Mouse (Mus musculus): ENCODE data around the gene Camsap2.

Camsap2 gene

GRCm38 (mm10) chr1:136344768-136345453 lies 993 bp downstream of the Camsap2 start:
- ATAC-seq (ENCODE audit: insufficient number of reproducible peaks, low FRiP score, low TSS enrichment) = no peak

- no peak for ATAC-seq (ENCODE audit: insufficient number of reproducible peaks, low FRiP score, low TSS enrichment)
Measured at GRCm38 (mm10) chr1:136344281-136344680, 1.6 kb downstream of the Camsap2 start.

GRCm38 (mm10) chr1:136343727-136344126 lies 2.2 kb downstream of the Camsap2 start:
- no peak for ATAC-seq (ENCODE audit: insufficient number of reproducible peaks, low FRiP score, low TSS enrichment)

GRCm38 (mm10) chr1:136340541-136340940 lies 5.4 kb downstream of the Camsap2 start:
- no peak for ATAC-seq (ENCODE audit: insufficient number of reproducible peaks, low FRiP score, low TSS enrichment)

GRCm38 (mm10) chr1:136334743-136335142 lies 11.2 kb downstream of the Camsap2 start:
- no peak for ATAC-seq (ENCODE audit: insufficient number of reproducible peaks, low FRiP score, low TSS enrichment)

- ATAC-seq (ENCODE audit: insufficient number of reproducible peaks, low FRiP score, low TSS enrichment) = no peak
Measured at GRCm38 (mm10) chr1:136333512-136333911, 12.4 kb downstream of the Camsap2 start.

GRCm38 (mm10) chr1:136333071-136333470 lies 12.8 kb downstream of the Camsap2 start:
- ATAC-seq (ENCODE audit: insufficient number of reproducible peaks, low FRiP score, low TSS enrichment) = no peak

- peak; percentile 99 for ATAC-seq (ENCODE audit: insufficient number of reproducible peaks, low FRiP score, low TSS enrichment)
Measured at GRCm38 (mm10) chr1:136331836-136332235, 14.1 kb downstream of the Camsap2 start.

- no peak for ATAC-seq (ENCODE audit: insufficient number of reproducible peaks, low FRiP score, low TSS enrichment)
Measured at GRCm38 (mm10) chr1:136329426-136329825, 16.5 kb downstream of the Camsap2 start.

- ATAC-seq (ENCODE audit: insufficient number of reproducible peaks, low FRiP score, low TSS enrichment) = no peak
Measured at GRCm38 (mm10) chr1:136328640-136329039, 17.3 kb downstream of the Camsap2 start.

GRCm38 (mm10) chr1:136327638-136328037 lies 18.3 kb downstream of the Camsap2 start:
- no peak for ATAC-seq (ENCODE audit: insufficient number of reproducible peaks, low FRiP score, low TSS enrichment)

- peak; percentile 84 for ATAC-seq (ENCODE audit: insufficient number of reproducible peaks, low FRiP score, low TSS enrichment)
Measured at GRCm38 (mm10) chr1:136325933-136326332, 20.0 kb downstream of the Camsap2 start.

GRCm38 (mm10) chr1:136322331-136322730 lies 23.6 kb downstream of the Camsap2 start:
- ATAC-seq (ENCODE audit: insufficient number of reproducible peaks, low FRiP score, low TSS enrichment) = no peak

- ATAC-seq (ENCODE audit: insufficient number of reproducible peaks, low FRiP score, low TSS enrichment) = no peak
Measured at GRCm38 (mm10) chr1:136316317-136316716, 29.6 kb downstream of the Camsap2 start.

- ATAC-seq (ENCODE audit: insufficient number of reproducible peaks, low FRiP score, low TSS enrichment) = no peak
Measured at GRCm38 (mm10) chr1:136309193-136309592, 36.7 kb downstream of the Camsap2 start.

GRCm38 (mm10) chr1:136306424-136306823 lies 39.5 kb downstream of the Camsap2 start:
- peak; percentile 80 for ATAC-seq (ENCODE audit: insufficient number of reproducible peaks, low FRiP score, low TSS enrichment)

GRCm38 (mm10) chr1:136293961-136294360 lies 51.9 kb downstream of the Camsap2 start:
- ATAC-seq (ENCODE audit: insufficient number of reproducible peaks, low FRiP score, low TSS enrichment) = no peak

- ATAC-seq (ENCODE audit: insufficient number of reproducible peaks, low FRiP score, low TSS enrichment) = no peak
Measured at GRCm38 (mm10) chr1:136289803-136290202, 56.1 kb downstream of the Camsap2 start.

- no peak for ATAC-seq (ENCODE audit: insufficient number of reproducible peaks, low FRiP score, low TSS enrichment)
Measured at GRCm38 (mm10) chr1:136277366-136277765, 68.5 kb downstream of the Camsap2 start.

GRCm38 (mm10) chr1:136268224-136268623 lies 77.7 kb downstream of the Camsap2 start:
- no peak for ATAC-seq (ENCODE audit: insufficient number of reproducible peaks, low FRiP score, low TSS enrichment)

GRCm38 (mm10) chr1:136266127-136266526 lies 79.8 kb downstream of the Camsap2 start:
- no peak for ATAC-seq (ENCODE audit: insufficient number of reproducible peaks, low FRiP score, low TSS enrichment)

GRCm38 (mm10) chr1:136263355-136263754 lies 82.5 kb downstream of the Camsap2 start:
- ATAC-seq (ENCODE audit: insufficient number of reproducible peaks, low FRiP score, low TSS enrichment) = no peak
